Mouse (Mus musculus): ENCODE data around the gene P2ry6. TPM values are rescaled to one million over a fixed set of nuclear protein-coding genes. Genes with fewer than 3 reads are reported as not detected.

Gene P2ry6
- polyA plus RNA-seq, 1 experiment, result not detected

- H3K4me1 ChIP-seq (ENCODE audit: control insufficient read depth, insufficient read depth, low read length), result peaks cover 1% of the 10 kb centered on the region
- peak within 1 kb of the TSS; percentile 66 for H3K4me3 ChIP-seq (ENCODE audit: low read depth, low read length)
- H3K27ac ChIP-seq (ENCODE audit: insufficient read depth, low read length), result peak within 1 kb of the TSS; percentile 52
- no peaks in the 10 kb centered on the region for H3K9me3 ChIP-seq (replicated peaks; ENCODE audit: control insufficient read depth, insufficient read depth, low read length, poor library complexity, severe bottlenecking)
- peak; percentile 56 for TF ChIP-seq POLR2A (IDR thresholded peaks at IDR 0.05; ENCODE audit: insufficient read depth, low read length)
- TF ChIP-seq CTCF (IDR thresholded peaks at IDR 0.05; ENCODE audit: low read depth, low read length), result no peak
- TF ChIP-seq EP300 (IDR thresholded peaks at IDR 0.05; ENCODE audit: insufficient read depth, low read depth, low read length), result no peak
- H3K36me3 ChIP-seq (ENCODE audit: control insufficient read depth, insufficient read depth, low read length, poor library complexity, severe bottlenecking), result no peaks in the 10 kb centered on the region
- H3K27me3 ChIP-seq (ENCODE audit: control insufficient read depth, insufficient read depth, low read length, poor library complexity, severe bottlenecking), result no peaks in the 10 kb centered on the region
- peak within 1 kb of the TSS; percentile 95 for H3K9ac ChIP-seq (ENCODE audit: low read depth, poor library complexity, severe bottlenecking)
Observed at GRCm38 (mm10) chr7:100931926-100932480, 42.4 kb downstream of the P2ry6 start, which contains the start of gene Arhgef17. Gene Arhgef17, minus strand, starts transcription at chr7:100932107.

GRCm38 (mm10) chr7:100931316-100931925 is 43.0 kb downstream of the P2ry6 start:
- peaks cover 1% of the 10 kb centered on the region for H3K4me1 ChIP-seq (ENCODE audit: control insufficient read depth, insufficient read depth, low read length)
- no peaks in the 10 kb centered on the region for H3K27me3 ChIP-seq (ENCODE audit: control insufficient read depth, insufficient read depth, low read length, poor library complexity, severe bottlenecking)
- TF ChIP-seq POLR2A (IDR thresholded peaks at IDR 0.05; ENCODE audit: insufficient read depth, low read length) (no peak), CTCF (IDR thresholded peaks at IDR 0.05; ENCODE audit: low read depth, low read length) (no peak), EP300 (IDR thresholded peaks at IDR 0.05; ENCODE audit: insufficient read depth, low read depth, low read length) (no peak)
- H3K36me3 ChIP-seq (ENCODE audit: control insufficient read depth, insufficient read depth, low read length, poor library complexity, severe bottlenecking), result no peaks in the 10 kb centered on the region
- H3K9me3 ChIP-seq (replicated peaks; ENCODE audit: control insufficient read depth, insufficient read depth, low read length, poor library complexity, severe bottlenecking), result no peaks in the 10 kb centered on the region
- peak overlapping the region; percentile 95 for H3K9ac ChIP-seq (ENCODE audit: low read depth, poor library complexity, severe bottlenecking)
- peak overlapping the region; percentile 52 for H3K27ac ChIP-seq (ENCODE audit: insufficient read depth, low read length)
- peak overlapping the region; percentile 66 for H3K4me3 ChIP-seq (ENCODE audit: low read depth, low read length)

- Histone ChIP-seq H3K9ac (ENCODE audit: low read depth, poor library complexity, severe bottlenecking) (peak overlapping the region; percentile 95), H3K27ac (ENCODE audit: insufficient read depth, low read length) (no peak overlapping the region), H3K4me1 (ENCODE audit: control insufficient read depth, insufficient read depth, low read length) (peaks cover 1% of the 10 kb centered on the region), H3K9me3 (replicated peaks; ENCODE audit: control insufficient read depth, insufficient read depth, low read length, poor library complexity, severe bottlenecking) (no peaks in the 10 kb centered on the region), H3K27me3 (ENCODE audit: control insufficient read depth, insufficient read depth, low read length, poor library complexity, severe bottlenecking) (no peaks in the 10 kb centered on the region), H3K4me3 (ENCODE audit: low read depth, low read length) (peak overlapping the region; percentile 66), H3K36me3 (ENCODE audit: control insufficient read depth, insufficient read depth, low read length, poor library complexity, severe bottlenecking) (no peaks in the 10 kb centered on the region)
- no peak for TF ChIP-seq CTCF (IDR thresholded peaks at IDR 0.05; ENCODE audit: low read depth, low read length)
- no peak for TF ChIP-seq POLR2A (IDR thresholded peaks at IDR 0.05; ENCODE audit: insufficient read depth, low read length)
- no peak for TF ChIP-seq EP300 (IDR thresholded peaks at IDR 0.05; ENCODE audit: insufficient read depth, low read depth, low read length)
Observed at GRCm38 (mm10) chr7:100930619-100931315, 43.7 kb downstream of the P2ry6 start.

GRCm38 (mm10) chr7:100929639-100930303 is 44.7 kb downstream of the P2ry6 start:
- Histone ChIP-seq H3K9ac (ENCODE audit: low read depth, poor library complexity, severe bottlenecking) (no peak overlapping the region), H3K4me3 (ENCODE audit: low read depth, low read length) (no peak overlapping the region), H3K36me3 (ENCODE audit: control insufficient read depth, insufficient read depth, low read length, poor library complexity, severe bottlenecking) (no peaks in the 10 kb centered on the region), H3K4me1 (ENCODE audit: control insufficient read depth, insufficient read depth, low read length) (peaks cover 1% of the 10 kb centered on the region), H3K9me3 (replicated peaks; ENCODE audit: control insufficient read depth, insufficient read depth, low read length, poor library complexity, severe bottlenecking) (no peaks in the 10 kb centered on the region), H3K27ac (ENCODE audit: insufficient read depth, low read length) (no peak overlapping the region), H3K27me3 (ENCODE audit: control insufficient read depth, insufficient read depth, low read length, poor library complexity, severe bottlenecking) (no peaks in the 10 kb centered on the region)
- TF ChIP-seq EP300 (IDR thresholded peaks at IDR 0.05; ENCODE audit: insufficient read depth, low read depth, low read length) (no peak), CTCF (IDR thresholded peaks at IDR 0.05; ENCODE audit: low read depth, low read length) (no peak), POLR2A (IDR thresholded peaks at IDR 0.05; ENCODE audit: insufficient read depth, low read length) (no peak)

GRCm38 (mm10) chr7:100928456-100928855 is 46.0 kb downstream of the P2ry6 start:
- no peak for TF ChIP-seq POLR2A (IDR thresholded peaks at IDR 0.05; ENCODE audit: insufficient read depth, low read length)
- no peak for TF ChIP-seq CTCF (IDR thresholded peaks at IDR 0.05; ENCODE audit: low read depth, low read length)
- TF ChIP-seq EP300 (IDR thresholded peaks at IDR 0.05; ENCODE audit: insufficient read depth, low read depth, low read length), result no peak
- H3K4me1 ChIP-seq (ENCODE audit: control insufficient read depth, insufficient read depth, low read length), result peaks cover 3% of the 10 kb centered on the region
- H3K27ac ChIP-seq (ENCODE audit: insufficient read depth, low read length), result no peak overlapping the region
- no peak overlapping the region for H3K4me3 ChIP-seq (ENCODE audit: low read depth, low read length)
- H3K27me3 ChIP-seq (ENCODE audit: control insufficient read depth, insufficient read depth, low read length, poor library complexity, severe bottlenecking), result no peaks in the 10 kb centered on the region
- no peaks in the 10 kb centered on the region for H3K9me3 ChIP-seq (replicated peaks; ENCODE audit: control insufficient read depth, insufficient read depth, low read length, poor library complexity, severe bottlenecking)
- H3K36me3 ChIP-seq (ENCODE audit: control insufficient read depth, insufficient read depth, low read length, poor library complexity, severe bottlenecking), result no peaks in the 10 kb centered on the region
- H3K9ac ChIP-seq (ENCODE audit: low read depth, poor library complexity, severe bottlenecking), result no peak overlapping the region
